8 mouse cellular contexts compared by ENCODE assay signal in genomic region chr8:47673317-47674139, GRCm38 (mm10). TPM values are rescaled to one million over a fixed set of nuclear protein-coding genes. Genes with fewer than 3 reads are reported as not detected.
DNase-seq lines count a peak whose midpoint lies in the region; ATAC-seq lines count a peak whose summit lies in the region.

No protein-coding gene starts in this region.

- peak overlapping the region; percentile 63 for H3K4me2 ChIP-seq in lung, embryonic 16.5 days (ENCODE audit: low read depth, low read length)

- peak overlapping the region; percentile 93 for H3K9ac ChIP-seq in lung, embryonic 16.5 days (ENCODE audit: low read length)

- WGBS in hindbrain, embryonic 10.5 days = under 1% methylated on average over 53 of the region's 53 CpGs
- under 1% methylated on average over 39 of the region's 53 CpGs for WGBS in lung, embryonic 16.5 days

- H3K36me3 ChIP-seq in hindbrain, embryonic 10.5 days = peaks cover 7% of the 10 kb centered on the region
- H3K36me3 ChIP-seq in lung, embryonic 16.5 days (ENCODE audit: control insufficient read depth, insufficient read depth, low read length) = no peaks in the 10 kb centered on the region

- peak overlapping the region; percentile 97 for H3K4me3 ChIP-seq in hindbrain, embryonic 10.5 days
- peak overlapping the region; percentile 95 for H3K4me3 ChIP-seq in lung, embryonic 16.5 days (ENCODE audit: low read length)

- H3K27ac ChIP-seq in hindbrain, embryonic 10.5 days = peak overlapping the region; percentile 98
- H3K27ac ChIP-seq in lung, embryonic 16.5 days (ENCODE audit: low read length) = peak overlapping the region; percentile 96

- no peaks in the 10 kb centered on the region; the same call in 1 of the 2 replicates for H3K9me3 ChIP-seq in hindbrain, embryonic 10.5 days
- no peaks in the 10 kb centered on the region for H3K9me3 ChIP-seq in lung, embryonic 16.5 days (ENCODE audit: control insufficient read depth, low read length)

- peak; percentile 41 for ATAC-seq in frontal cortex, adult (ENCODE audit: low TSS enrichment)
- ATAC-seq in lung, embryonic 16.5 days (ENCODE audit: low read depth) = peak; percentile 68

- DNase-seq in Muller cell, postnatal 12 days (ENCODE audit: inconsistent ontology term) = peak; percentile 93
- DNase-seq in cerebellum, adult 9-10 months = peak; percentile 88
- DNase-seq in hindbrain, embryonic 10.5 days (ENCODE audit: low spot score) = peak; percentile 93
- DNase-seq in layer of hippocampus, adult 9-11 months = peak; percentile 83
- peak; percentile 76 for DNase-seq in ovary, adult 18-20 months (ENCODE audit: low spot score)
- DNase-seq in thymus, postnatal 0 days (ENCODE audit: low spot score) = peak; percentile 90

- H3K27me3 ChIP-seq in hindbrain, embryonic 10.5 days (ENCODE audit: insufficient read depth, poor library complexity, severe bottlenecking) = no peaks in the 10 kb centered on the region
- H3K27me3 ChIP-seq in lung, embryonic 16.5 days (ENCODE audit: control insufficient read depth, insufficient read depth, low read depth, low read length) = no peaks in the 10 kb centered on the region

- peaks cover 18% of the 10 kb centered on the region for H3K4me1 ChIP-seq in hindbrain, embryonic 10.5 days (replicated peaks)
- peaks cover 6% of the 10 kb centered on the region; the same call in 1 of the 2 replicates for H3K4me1 ChIP-seq in lung, embryonic 16.5 days (replicated peaks; ENCODE audit: control insufficient read depth, insufficient read depth, low read length)

RNA-seq across cellular contexts. Expression of gene Ing2, which starts 1.8 kb away (rescaled TPM):
- polyA plus RNA-seq in hindbrain, embryonic 10.5 days (2016; fragmentation: Nextera tagmentation; extraction: Ambion mirVana) = 11.4 and 11.7 TPM in 2 replicates
- polyA plus RNA-seq in lung, embryonic 16.5 days (2015; fragmentation: Nextera tagmentation; extraction: Ambion mirVana) = 10.9 and 11.8 TPM in 2 replicates
- polyA plus RNA-seq in thymus, postnatal 0 days (2015; fragmentation: Nextera tagmentation; extraction: Ambion mirVana) = 16.9 and 21.5 TPM in 2 replicates

RNA-seq across cellular contexts. Expression of gene Cdkn2aip, which starts 40.2 kb away (rescaled TPM):
- polyA plus RNA-seq in hindbrain, embryonic 10.5 days (2016; fragmentation: Nextera tagmentation; extraction: Ambion mirVana) = 39.2 and 39.9 TPM in 2 replicates
- 23.4 and 26.1 TPM in 2 replicates for polyA plus RNA-seq in lung, embryonic 16.5 days (2015; fragmentation: Nextera tagmentation; extraction: Ambion mirVana)
- 36.1 and 36.5 TPM in 2 replicates for polyA plus RNA-seq in thymus, postnatal 0 days (2015; fragmentation: Nextera tagmentation; extraction: Ambion mirVana)

Comparison
In these comparisons a context has a peak if more than half of its experiments do, and no peak if none do; other contexts are left out.
1. Peak in every context shown above with its lines: DNase-seq, ATAC-seq, H3K4me3 ChIP-seq and H3K27ac ChIP-seq.